Mouse (Mus musculus): ENCODE measurements around the gene Siah1b.

- TF ChIP-seq EP300 (IDR thresholded peaks at IDR 0.05) = no peak
- no peak for TF ChIP-seq CTCF (IDR thresholded peaks at IDR 0.05)
These were observed 34.2 kb downstream of the Siah1b start for GRCm38 (mm10) chrX:164042069-164042468.

All from lung, postnatal 0 days (tissue).